Mouse (Mus musculus) frontal cortex, adult 2 months (tissue): ENCODE results near the gene Rpl13a. TPM values are rescaled to one million over a fixed set of nuclear protein-coding genes. Genes with fewer than 3 reads are reported as not detected.
"Not testable (repeated sequence)": the region's sequence is repeated elsewhere in the genome, so short reads cannot be mapped to it uniquely, and the experiment has no call there.

Experiments
- DNase-seq, 2 experiments: peaks; one replicate each; pipeline ENCODE4 v3.0.0; 2022; ENCODE audit warnings: low spot score in 1 of 2; ENCODE audit errors: extremely low spot score in 1 of 2
- polyA plus RNA-seq: library from polyadenylated mRNA; depleted of rRNA; stranded (reverse); fragments of >200 nt; gene quantifications from 2 replicates; pipeline ENCODE4 v1.2.3, GENCODE M21; 2012

Rpl13a gene
- polyA plus RNA-seq, 1 experiment = 1,804 TPM

- DNase-seq = no peak
Measured at GRCm38 (mm10) chr7:45137171-45138006, 8.8 kb upstream of the Rpl13a start.

GRCm38 (mm10) chr7:45135993-45136567 lies 7.5 kb upstream of the Rpl13a start, which contains the start of the genes Gm45713 and Flt3l:
Gene Gm45713 (minus strand): TSS chr7:45136231.
Gene Flt3l (minus strand): TSS chr7:45136432.
- peak; percentile 78 to 95 for DNase-seq

GRCm38 (mm10) chr7:45135370-45135769 lies 6.8 kb upstream of the Rpl13a start:
- no peak for DNase-seq

- no peak for DNase-seq
Measured at GRCm38 (mm10) chr7:45134544-45135026, 6.0 kb upstream of the Rpl13a start.

GRCm38 (mm10) chr7:45133446-45134159 lies 5.0 kb upstream of the Rpl13a start:
- DNase-seq = no peak

GRCm38 (mm10) chr7:45131850-45132249 lies 3.3 kb upstream of the Rpl13a start:
- no peak for DNase-seq

GRCm38 (mm10) chr7:45129776-45130512 lies 1.4 kb upstream of the Rpl13a start:
- DNase-seq = no peak

- DNase-seq = no peak
Measured at GRCm38 (mm10) chr7:45129318-45129717, 757 bp upstream of the Rpl13a start.

- DNase-seq = no peak
Measured at GRCm38 (mm10) chr7:45127700-45128224, 799 bp downstream of the Rpl13a start.

- DNase-seq = no peak
Measured at GRCm38 (mm10) chr7:45126844-45127699, 1.5 kb downstream of the Rpl13a start.

- DNase-seq = no peak
Measured at GRCm38 (mm10) chr7:45126147-45126843, 2.3 kb downstream of the Rpl13a start.

GRCm38 (mm10) chr7:45125649-45126048 lies 2.9 kb downstream of the Rpl13a start:
- not testable (repeated sequence) for DNase-seq

GRCm38 (mm10) chr7:45125144-45125600 lies 3.4 kb downstream of the Rpl13a start:
- no peak for DNase-seq

GRCm38 (mm10) chr7:45124224-45125143 lies 4.1 kb downstream of the Rpl13a start, which contains the start of gene Rps11:
Gene Rps11 (minus strand): TSS chr7:45124439.
- DNase-seq = peak; percentile 97 to 99

- no peak for DNase-seq
Measured at GRCm38 (mm10) chr7:45123186-45123570, 5.4 kb downstream of the Rpl13a start.

GRCm38 (mm10) chr7:45122561-45123185 lies 5.9 kb downstream of the Rpl13a start:
- DNase-seq = no peak

GRCm38 (mm10) chr7:45121966-45122365 lies 6.6 kb downstream of the Rpl13a start:
- DNase-seq = no peak
